Mouse (Mus musculus): Measurements from ENCODE around the gene Cstf2. TPM values are rescaled to one million over a fixed set of nuclear protein-coding genes. Genes with fewer than 3 reads are reported as not detected.
A peak's percentile ranks its signal among the peaks of the same experiment; 100 is the strongest.

Cstf2 gene
- polyA plus RNA-seq, 1 experiment from 2014 or later = 66.7 TPM

DNA sequence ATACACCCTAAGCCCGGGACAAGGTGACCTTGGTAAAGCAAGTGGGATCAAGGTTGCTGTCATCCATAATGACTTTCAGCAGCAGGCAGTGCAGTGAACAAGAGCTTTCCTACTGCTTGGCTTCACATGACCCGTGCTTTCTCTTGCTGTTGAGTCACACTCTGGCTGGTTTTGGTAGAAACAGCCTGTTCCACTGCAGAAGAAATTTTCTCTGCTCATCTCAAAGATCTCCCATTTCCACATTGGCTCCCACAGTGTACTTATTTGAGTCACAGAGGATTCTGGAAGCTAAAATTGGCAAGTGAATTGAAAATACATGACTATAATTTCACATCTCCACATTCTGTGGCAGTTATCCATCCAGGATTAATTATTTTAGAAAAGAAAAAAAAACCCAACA lies 43.7 kb downstream of the Cstf2 start:
- H3K27ac ChIP-seq (ENCODE audit: low read depth, low read length) = no peak overlapping the region
- H3K36me3 ChIP-seq (ENCODE audit: control insufficient read depth, insufficient read depth, low read length) = no peaks in the 10 kb centered on the region
- no peak for ATAC-seq (ENCODE audit: low FRiP score)
- H3K4me1 ChIP-seq (replicated peaks; ENCODE audit: control insufficient read depth, insufficient read depth, low read length) = no peaks in the 10 kb centered on the region
- 69% methylated on average over 2 of the region's 2 CpGs for WGBS
- H3K27me3 ChIP-seq (ENCODE audit: control insufficient read depth, insufficient read depth, low read length) = no peaks in the 10 kb centered on the region
- H3K4me2 ChIP-seq (replicated peaks; ENCODE audit: low read depth, low read length) = no peak overlapping the region
- DNase-seq (ENCODE audit: low spot score) = no peak
- no peak overlapping the region for H3K9ac ChIP-seq (ENCODE audit: low read depth, low read length)
- no peaks in the 10 kb centered on the region for H3K9me3 ChIP-seq (ENCODE audit: control insufficient read depth, low read length)
- no peak overlapping the region for H3K4me3 ChIP-seq (ENCODE audit: low read depth, low read length)

DNA sequence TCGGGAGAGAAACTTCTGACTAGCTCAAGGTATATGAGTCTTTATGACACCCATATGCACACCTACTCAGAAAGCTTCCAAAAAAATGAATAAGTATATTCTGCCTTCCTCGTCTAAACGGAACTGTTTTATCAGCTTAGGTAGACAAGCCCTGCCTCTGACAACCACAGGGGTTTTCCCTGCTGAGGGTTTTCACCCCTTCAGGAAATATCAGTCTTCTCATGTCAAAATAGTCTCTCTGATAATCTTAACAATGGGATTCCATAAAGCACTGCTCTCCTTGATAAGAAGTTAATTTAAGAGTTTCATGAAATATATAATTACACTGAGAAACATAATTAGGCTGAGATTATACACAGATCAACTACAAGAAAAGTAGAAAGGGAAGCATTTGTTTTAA lies 52.8 kb downstream of the Cstf2 start:
- H3K4me3 ChIP-seq (ENCODE audit: low read depth, low read length) = no peak overlapping the region
- no peaks in the 10 kb centered on the region for H3K36me3 ChIP-seq (ENCODE audit: control insufficient read depth, insufficient read depth, low read length)
- DNase-seq (ENCODE audit: low spot score) (no peak), ATAC-seq (ENCODE audit: low FRiP score) (no peak)
- no peaks in the 10 kb centered on the region for H3K4me1 ChIP-seq (replicated peaks; ENCODE audit: control insufficient read depth, insufficient read depth, low read length)
- no peak overlapping the region for H3K9ac ChIP-seq (ENCODE audit: low read depth, low read length)
- H3K4me2 ChIP-seq (replicated peaks; ENCODE audit: low read depth, low read length) = no peak overlapping the region
- WGBS = 84% methylated on average over 3 of the region's 3 CpGs
- H3K27ac ChIP-seq (ENCODE audit: low read depth, low read length) = no peak overlapping the region
- no peaks in the 10 kb centered on the region for H3K27me3 ChIP-seq (ENCODE audit: control insufficient read depth, insufficient read depth, low read length)
- no peaks in the 10 kb centered on the region for H3K9me3 ChIP-seq (ENCODE audit: control insufficient read depth, low read length)

DNA sequence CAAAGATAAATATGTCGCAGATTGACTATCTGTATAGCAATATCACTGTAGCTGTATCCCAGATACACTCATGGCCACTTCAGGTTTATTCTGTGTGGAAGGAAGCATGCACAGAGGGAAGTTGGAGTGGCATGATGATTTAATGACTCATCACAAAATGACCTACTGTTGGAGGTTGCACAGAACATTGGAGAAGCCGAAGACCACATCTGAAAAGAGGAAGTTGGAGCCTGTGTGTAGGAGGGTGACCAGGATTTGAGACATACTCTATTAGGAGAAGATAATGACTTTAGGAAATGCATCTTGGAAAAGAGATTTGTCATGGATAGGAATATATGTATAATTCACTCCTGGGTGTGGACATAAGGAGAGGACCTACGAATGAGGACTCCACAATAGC lies 57.4 kb downstream of the Cstf2 start:
- Histone ChIP-seq H3K9me3 (ENCODE audit: control insufficient read depth, low read length) (no peaks in the 10 kb centered on the region), H3K4me1 (replicated peaks; ENCODE audit: control insufficient read depth, insufficient read depth, low read length) (no peaks in the 10 kb centered on the region), H3K27ac (ENCODE audit: low read depth, low read length) (no peak overlapping the region), H3K27me3 (ENCODE audit: control insufficient read depth, insufficient read depth, low read length) (no peaks in the 10 kb centered on the region), H3K9ac (ENCODE audit: low read depth, low read length) (no peak overlapping the region), H3K4me2 (replicated peaks; ENCODE audit: low read depth, low read length) (no peak overlapping the region), H3K36me3 (ENCODE audit: control insufficient read depth, insufficient read depth, low read length) (no peaks in the 10 kb centered on the region), H3K4me3 (ENCODE audit: low read depth, low read length) (no peak overlapping the region)
- no peak for ATAC-seq (ENCODE audit: low FRiP score)
- DNase-seq (ENCODE audit: low spot score) = no peak
- 77% methylated on average over 3 of the region's 3 CpGs for WGBS

DNA sequence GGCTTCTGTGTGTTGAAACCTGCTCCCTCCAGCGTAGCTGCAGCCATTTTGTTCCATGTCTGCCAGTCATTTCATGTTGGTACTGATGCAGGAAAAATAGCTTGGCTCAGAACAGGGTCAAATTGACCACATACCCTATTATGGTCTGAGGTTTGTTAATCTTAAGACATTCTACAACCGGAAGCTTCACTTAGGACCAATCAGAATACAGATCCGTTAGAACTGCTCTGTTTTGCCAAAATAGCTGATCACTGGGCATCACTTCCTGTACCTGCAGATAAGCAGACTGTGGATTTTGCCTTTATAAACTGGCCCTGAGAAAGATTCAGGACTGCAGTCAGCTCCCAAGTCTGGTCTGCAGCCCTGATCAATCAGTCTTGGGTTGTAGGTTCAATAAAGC lies 69.6 kb downstream of the Cstf2 start:
- no peak for ATAC-seq (ENCODE audit: low FRiP score)
- no peak overlapping the region for H3K27ac ChIP-seq (ENCODE audit: low read depth, low read length)
- no peak for DNase-seq (ENCODE audit: low spot score)
- no peaks in the 10 kb centered on the region for H3K9me3 ChIP-seq (ENCODE audit: control insufficient read depth, low read length)
- H3K4me1 ChIP-seq (replicated peaks; ENCODE audit: control insufficient read depth, insufficient read depth, low read length) = no peaks in the 10 kb centered on the region
- 91% methylated on average over 3 of the region's 3 CpGs for WGBS
- no peaks in the 10 kb centered on the region for H3K36me3 ChIP-seq (ENCODE audit: control insufficient read depth, insufficient read depth, low read length)
- no peak overlapping the region for H3K4me3 ChIP-seq (ENCODE audit: low read depth, low read length)
- no peak overlapping the region for H3K4me2 ChIP-seq (replicated peaks; ENCODE audit: low read depth, low read length)
- H3K9ac ChIP-seq (ENCODE audit: low read depth, low read length) = no peak overlapping the region
- no peaks in the 10 kb centered on the region; the same call in 1 of the 2 replicates for H3K27me3 ChIP-seq (ENCODE audit: control insufficient read depth, insufficient read depth, low read length)

DNA sequence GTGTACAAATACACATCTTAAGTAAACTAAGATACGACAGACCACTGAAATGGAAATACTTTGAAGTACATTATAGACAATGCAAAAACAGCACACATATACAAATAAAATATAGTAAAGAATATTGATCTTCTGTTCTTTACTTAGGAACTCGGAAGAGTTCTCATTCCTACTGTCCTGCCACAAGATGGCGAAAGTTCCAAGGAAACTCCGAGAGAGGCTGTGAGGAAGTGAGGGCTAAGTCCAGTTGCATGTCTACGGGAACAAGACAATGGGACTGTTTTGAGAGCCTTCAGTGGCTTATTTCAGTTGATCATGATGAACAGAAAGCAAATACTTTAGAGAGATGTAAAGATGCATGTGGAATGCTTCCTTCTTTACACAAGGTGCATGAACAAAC lies 73.3 kb downstream of the Cstf2 start:
- Histone ChIP-seq H3K36me3 (ENCODE audit: control insufficient read depth, insufficient read depth, low read length) (no peaks in the 10 kb centered on the region), H3K27me3 (ENCODE audit: control insufficient read depth, insufficient read depth, low read length) (no peaks in the 10 kb centered on the region; the same call in 1 of the 2 replicates), H3K4me1 (replicated peaks; ENCODE audit: control insufficient read depth, insufficient read depth, low read length) (no peaks in the 10 kb centered on the region), H3K9ac (ENCODE audit: low read depth, low read length) (no peak overlapping the region), H3K4me2 (replicated peaks; ENCODE audit: low read depth, low read length) (no peak overlapping the region), H3K27ac (ENCODE audit: low read depth, low read length) (no peak overlapping the region), H3K4me3 (ENCODE audit: low read depth, low read length) (no peak overlapping the region), H3K9me3 (ENCODE audit: control insufficient read depth, low read length) (no peaks in the 10 kb centered on the region)
- DNase-seq (ENCODE audit: low spot score) (peak; percentile 19), ATAC-seq (ENCODE audit: low FRiP score) (no peak)
- WGBS = 26% methylated on average over 5 of the region's 5 CpGs

DNA sequence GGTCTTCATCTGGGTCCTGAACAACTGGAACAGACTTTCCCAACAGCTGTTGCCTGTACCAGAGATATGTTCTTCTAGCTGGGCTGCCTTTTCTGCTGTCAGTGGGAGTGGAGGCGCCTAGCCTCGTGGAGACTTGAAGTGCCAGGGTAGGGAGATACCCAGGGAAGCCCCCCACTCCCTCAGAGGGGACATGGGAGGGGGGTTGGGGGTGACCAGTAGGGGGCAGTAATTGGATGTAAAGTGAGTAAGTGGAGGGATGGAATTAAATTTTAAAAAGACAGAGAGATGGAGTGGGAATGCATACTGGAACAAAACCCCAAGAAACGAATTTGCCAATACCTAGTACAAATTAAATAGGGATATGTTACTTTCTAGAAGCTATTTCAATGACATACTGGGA lies 74.8 kb downstream of the Cstf2 start:
- no peak for ATAC-seq (ENCODE audit: low FRiP score)
- 37% methylated on average over 3 of the region's 3 CpGs for WGBS
- Histone ChIP-seq H3K4me1 (replicated peaks; ENCODE audit: control insufficient read depth, insufficient read depth, low read length) (no peaks in the 10 kb centered on the region), H3K4me3 (ENCODE audit: low read depth, low read length) (no peak overlapping the region), H3K9ac (ENCODE audit: low read depth, low read length) (no peak overlapping the region), H3K4me2 (replicated peaks; ENCODE audit: low read depth, low read length) (no peak overlapping the region), H3K27ac (ENCODE audit: low read depth, low read length) (no peak overlapping the region), H3K36me3 (ENCODE audit: control insufficient read depth, insufficient read depth, low read length) (no peaks in the 10 kb centered on the region), H3K27me3 (ENCODE audit: control insufficient read depth, insufficient read depth, low read length) (no peaks in the 10 kb centered on the region; the same call in 1 of the 2 replicates), H3K9me3 (ENCODE audit: control insufficient read depth, low read length) (no peaks in the 10 kb centered on the region)
- DNase-seq (ENCODE audit: low spot score) = peak; percentile 6

Other genes with a start within 250 kb of the Cstf2 start
- gene Tnmd, start 208.2 kb upstream of the Cstf2 start, polyA plus RNA-seq (2014; fragmentation: Nextera tagmentation; extraction: Ambion mirVana) = 1.8 and 2.6 TPM in 2 replicates
- gene Tspan6, start 160.8 kb upstream of the Cstf2 start, polyA plus RNA-seq (2014; fragmentation: Nextera tagmentation; extraction: Ambion mirVana) = 218 and 224 TPM in 2 replicates
- gene Srpx2, start 150.8 kb upstream of the Cstf2 start, polyA plus RNA-seq (2014; fragmentation: Nextera tagmentation; extraction: Ambion mirVana) = 1.0 and 1.4 TPM in 2 replicates
- gene Sytl4, start 77.4 kb upstream of the Cstf2 start, polyA plus RNA-seq (2014; fragmentation: Nextera tagmentation; extraction: Ambion mirVana) = 1.8 and 2.5 TPM in 2 replicates
- gene Xkrx, start 102.9 kb downstream of the Cstf2 start, polyA plus RNA-seq (2014; fragmentation: Nextera tagmentation; extraction: Ambion mirVana) = 0.11 TPM in 1 of 2 replicates, not detected in the other
- not detected in 2 replicates for gene Arl13a, start 128.3 kb downstream of the Cstf2 start, polyA plus RNA-seq (2014; fragmentation: Nextera tagmentation; extraction: Ambion mirVana)
- 0.11 TPM in 1 of 2 replicates, not detected in the other for gene Nox1, start 162.8 kb downstream of the Cstf2 start, polyA plus RNA-seq (2014; fragmentation: Nextera tagmentation; extraction: Ambion mirVana)
- 7.3 and 7.6 TPM in 2 replicates for gene Trmt2b, start 217.8 kb downstream of the Cstf2 start, polyA plus RNA-seq (2014; fragmentation: Nextera tagmentation; extraction: Ambion mirVana)
- gene Tmem35a, start 236.0 kb downstream of the Cstf2 start, polyA plus RNA-seq (2014; fragmentation: Nextera tagmentation; extraction: Ambion mirVana) = 27.9 and 31.5 TPM in 2 replicates
- gene Cenpi, start 248.9 kb downstream of the Cstf2 start, polyA plus RNA-seq (2014; fragmentation: Nextera tagmentation; extraction: Ambion mirVana) = 27.6 and 28.2 TPM in 2 replicates

Data from hindbrain, embryonic 11.5 days (tissue).